Mouse (Mus musculus) neural tube, embryonic 11.5 days (tissue): ENCODE measurements at regions not wholly inside any gene's neighbourhood (a gene's known extent, or its start where the extent isn't known, plus 50 kb on each side); places are given as distances from the start of the nearest gene placed in this dataset.
A peak's percentile ranks its signal among the peaks of the same experiment; 100 is the strongest.

Source experiments
- ATAC-seq: fragments of 200-750 bp; cut with Nextera tagmentation; 2 replicates; pipeline ENCODE4 v1.8.0; 2017; ENCODE audit warnings: moderate number of reproducible peaks, mild to moderate bottlenecking, moderate TSS enrichment, moderate library complexity; ENCODE audit not compliant: insufficient read depth, low FRiP score, low TSS enrichment
- DNase-seq: peaks from one replicate; pipeline ENCODE4 v3.0.0-alpha.2; 2015; ENCODE audit warnings: low spot score
- H3K27ac ChIP-seq: fragments of 300-500 bp; sonication (generic); 2 replicates; pipeline ENCODE4 v1.5.1; 2014; ENCODE audit warnings: low read depth, mild to moderate bottlenecking, low read length
- H3K27me3 ChIP-seq: fragments of 300-500 bp; sonication (generic); 2 replicates; pipeline ENCODE4 v1.6.1; 2014; ENCODE audit warnings: mild to moderate bottlenecking, low read length, mixed read lengths; ENCODE audit not compliant: control insufficient read depth, insufficient read depth
- H3K36me3 ChIP-seq: fragments of 300-500 bp; sonication (generic); 2 replicates; pipeline ENCODE4 v1.6.1; 2014; ENCODE audit warnings: mild to moderate bottlenecking, low read length, moderate library complexity, mixed read lengths; ENCODE audit not compliant: control insufficient read depth, insufficient read depth
- H3K4me1 ChIP-seq: fragments of 300-500 bp; sonication (generic); 2 replicates; pipeline ENCODE4 v1.6.1; 2014; ENCODE audit warnings: low read length, mixed read lengths; ENCODE audit not compliant: control insufficient read depth, insufficient read depth
- H3K4me2 ChIP-seq: fragments of 300-500 bp; sonication (generic); 2 replicates; pipeline ENCODE4 v1.6.1; 2014; ENCODE audit warnings: low read depth, mild to moderate bottlenecking, moderate library complexity
- H3K4me3 ChIP-seq: fragments of 300-500 bp; sonication (generic); 2 replicates; pipeline ENCODE4 v1.5.1; 2014; ENCODE audit warnings: low read depth, low read length
- H3K9ac ChIP-seq: fragments of 300-500 bp; sonication (generic); 2 replicates; pipeline ENCODE4 v1.6.1; 2014; ENCODE audit warnings: mild to moderate bottlenecking, low read length
- H3K9me3 ChIP-seq: fragments of 300-500 bp; sonication (generic); 2 replicates; pipeline ENCODE4 v1.6.1; 2016; ENCODE audit warnings: low read length; ENCODE audit not compliant: control insufficient read depth
- WGBS: fragments of 180-500 bp; shearing (Covaris S2); extraction: QIAGEN DNeasy Blood & Tissue Kit; methylation state at CpG from one replicate; pipeline ENCODE4 v1.1.7; 2014; 5-methylcytosine and 5-hydroxymethylcytosine counted together

- WGBS, result 85% methylated on average over 3 of the region's 3 CpGs
- H3K9ac ChIP-seq, result no peak overlapping the region
- no peaks in the 10 kb centered on the region for H3K9me3 ChIP-seq
- no peaks in the 10 kb centered on the region for H3K27me3 ChIP-seq
- no peak overlapping the region for H3K27ac ChIP-seq
- ATAC-seq, result no peak
- H3K4me2 ChIP-seq, result no peak overlapping the region
- H3K4me3 ChIP-seq, result no peak overlapping the region
- H3K36me3 ChIP-seq, result no peaks in the 10 kb centered on the region
- DNase-seq, result no peak
- no peaks in the 10 kb centered on the region for H3K4me1 ChIP-seq
Observed at GRCm38 (mm10) chr6:31330868-31331267, 67.7 kb upstream of the Mkln1 start.

- WGBS, result 86% methylated on average over 6 of the region's 6 CpGs
- no peaks in the 10 kb centered on the region for H3K4me1 ChIP-seq
- H3K27ac ChIP-seq, result no peak overlapping the region
- no peaks in the 10 kb centered on the region for H3K9me3 ChIP-seq
- ATAC-seq, result no peak
- H3K4me3 ChIP-seq, result no peak overlapping the region
- no peak overlapping the region for H3K4me2 ChIP-seq
- no peak for DNase-seq
- H3K9ac ChIP-seq, result no peak overlapping the region
- H3K27me3 ChIP-seq, result no peaks in the 10 kb centered on the region
- no peaks in the 10 kb centered on the region for H3K36me3 ChIP-seq
Observed at GRCm38 (mm10) chr6:31332254-31332653, 66.3 kb upstream of the Mkln1 start.

- no peak overlapping the region for H3K27ac ChIP-seq
- no peaks in the 10 kb centered on the region for H3K36me3 ChIP-seq
- H3K27me3 ChIP-seq, result no peaks in the 10 kb centered on the region
- no peak overlapping the region for H3K9ac ChIP-seq
- H3K4me2 ChIP-seq, result no peak overlapping the region
- DNase-seq (no peak), ATAC-seq (no peak)
- no peaks in the 10 kb centered on the region for H3K4me1 ChIP-seq
- H3K9me3 ChIP-seq, result no peaks in the 10 kb centered on the region
- no peak overlapping the region for H3K4me3 ChIP-seq
- 74% methylated on average over 4 of the region's 4 CpGs for WGBS
Observed at GRCm38 (mm10) chr6:31332714-31333113, 65.8 kb upstream of the Mkln1 start.

- H3K4me2 ChIP-seq, result no peak overlapping the region
- H3K27me3 ChIP-seq, result no peaks in the 10 kb centered on the region
- H3K27ac ChIP-seq, result no peak overlapping the region
- H3K36me3 ChIP-seq, result no peaks in the 10 kb centered on the region
- no peak overlapping the region for H3K9ac ChIP-seq
- H3K4me1 ChIP-seq, result no peaks in the 10 kb centered on the region
- ATAC-seq, result no peak
- no peak overlapping the region for H3K4me3 ChIP-seq
- 69% methylated on average over 16 of the region's 16 CpGs for WGBS
- DNase-seq, result no peak
- H3K9me3 ChIP-seq, result no peaks in the 10 kb centered on the region
Observed at GRCm38 (mm10) chr6:31333228-31333922, 65.2 kb upstream of the Mkln1 start.

GRCm38 (mm10) chr6:31334086-31334485 lies 64.4 kb upstream of the Mkln1 start:
- no peak overlapping the region for H3K27ac ChIP-seq
- no peak for ATAC-seq

GRCm38 (mm10) chr6:31339122-31339947 lies 59.2 kb upstream of the Mkln1 start:
- ATAC-seq (no peak), DNase-seq (no peak)
- H3K9me3 ChIP-seq, result no peaks in the 10 kb centered on the region
- H3K36me3 ChIP-seq, result no peaks in the 10 kb centered on the region
- no peak overlapping the region for H3K4me3 ChIP-seq
- no peaks in the 10 kb centered on the region for H3K27me3 ChIP-seq
- no peak overlapping the region for H3K4me2 ChIP-seq
- no peak overlapping the region for H3K9ac ChIP-seq
- no peak overlapping the region for H3K27ac ChIP-seq
- no peaks in the 10 kb centered on the region for H3K4me1 ChIP-seq
- WGBS, result 73% methylated on average over 13 of the region's 13 CpGs

More at GRCm38 (mm10) chr6:31334086-31334485, 64.4 kb upstream of the Mkln1 start:
- Histone ChIP-seq H3K4me1 (no peaks in the 10 kb centered on the region), H3K4me2 (no peak overlapping the region), H3K4me3 (no peak overlapping the region), H3K36me3 (no peaks in the 10 kb centered on the region), H3K27me3 (no peaks in the 10 kb centered on the region), H3K9me3 (no peaks in the 10 kb centered on the region), H3K9ac (no peak overlapping the region)
- 86% methylated on average over 4 of the region's 4 CpGs for WGBS
- no peak for DNase-seq

- ATAC-seq (no peak), DNase-seq (no peak)
- H3K9me3 ChIP-seq, result no peaks in the 10 kb centered on the region
- H3K9ac ChIP-seq, result no peak overlapping the region
- no peak overlapping the region for H3K4me3 ChIP-seq
- no peaks in the 10 kb centered on the region for H3K36me3 ChIP-seq
- WGBS, result 40% methylated on average over 1 of the region's 1 CpGs
- H3K27ac ChIP-seq, result no peak overlapping the region
- H3K4me1 ChIP-seq, result no peaks in the 10 kb centered on the region
- H3K27me3 ChIP-seq, result no peaks in the 10 kb centered on the region
- no peak overlapping the region for H3K4me2 ChIP-seq
Observed at GRCm38 (mm10) chr6:31339948-31340250, 58.6 kb upstream of the Mkln1 start.

- ATAC-seq, result no peak
Observed at GRCm38 (mm10) chr6:31345366-31346084, 53.0 kb upstream of the Mkln1 start.

More at GRCm38 (mm10) chr6:31345366-31346084, 53.0 kb upstream of the Mkln1 start:
- Histone ChIP-seq H3K4me3 (no peak overlapping the region), H3K4me2 (no peak overlapping the region), H3K4me1 (peaks cover 2% of the 10 kb centered on the region; the same call in 1 of the 2 replicates), H3K9me3 (no peaks in the 10 kb centered on the region), H3K9ac (peak overlapping the region; percentile 14; the same call in 1 of the 2 replicates), H3K36me3 (no peaks in the 10 kb centered on the region), H3K27ac (no peak overlapping the region), H3K27me3 (no peaks in the 10 kb centered on the region)
- no peak for DNase-seq
- WGBS, result 51% methylated on average over 10 of the region's 10 CpGs
